Mouse (Mus musculus) erythroblast, embryonic 14.5 days (primary cell): ENCODE data around the gene Btbd9.

Source experiments
- GATA1 ChIP-seq: IDR thresholded peaks from 2 replicates; pipeline ENCODE4 v1.6.1; 2012; ENCODE audit warnings: low read length, inconsistent platforms, mixed read lengths
- TAL1 ChIP-seq: IDR thresholded peaks from 3 replicates; pipeline ENCODE4 v1.6.1; 2012; ENCODE audit warnings: low read length, inconsistent platforms, mixed read lengths

DNA sequence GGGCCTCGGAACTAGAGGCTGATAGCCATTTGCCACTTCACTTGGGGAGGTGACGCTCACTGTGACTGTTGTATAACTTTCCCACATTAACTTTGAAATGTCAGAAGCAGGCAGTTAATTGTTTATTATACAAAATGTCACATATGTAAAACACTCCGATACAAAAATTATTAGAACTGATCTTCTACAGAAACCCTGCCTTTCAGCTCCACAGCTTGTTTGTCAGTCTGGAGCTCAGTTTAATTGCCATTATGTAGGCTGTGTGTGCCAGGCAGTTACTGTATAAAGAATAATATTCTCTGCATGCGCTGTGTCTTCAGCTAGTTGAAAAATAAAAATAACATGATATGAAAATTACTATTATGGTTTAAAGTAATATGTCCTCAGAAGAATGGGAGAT lies 267.4 kb downstream of the Btbd9 start:
- no peak for TF ChIP-seq GATA1
- no peak for TF ChIP-seq TAL1
